Mouse (Mus musculus) G1E (cell line): ENCODE measurements around the gene Pvalb.

Experiments used
- CTCF ChIP-seq: IDR thresholded peaks from 2 replicates; pipeline ENCODE4 v1.5.1; 2012; ENCODE audit warnings: low read depth, low read length, inconsistent platforms, mixed read lengths
- POLR2AphosphoS5 ChIP-seq: IDR thresholded peaks from 2 replicates; pipeline ENCODE4 v1.6.1; 2012; ENCODE audit warnings: low read depth, low read length, inconsistent platforms; ENCODE audit not compliant: insufficient replicate concordance

- TF ChIP-seq CTCF (no peak), POLR2AphosphoS5 (no peak)
Measured at GRCm38 (mm10) chr15:78185609-78186008, 20.6 kb downstream of the Pvalb start.
